Mouse (Mus musculus) neutrophil, adult 5-6 weeks (primary cell): ENCODE results near the gene Nme3. TPM values are rescaled to one million over a fixed set of nuclear protein-coding genes. Genes with fewer than 3 reads are reported as not detected.
A peak's percentile ranks its signal among the peaks of the same experiment; 100 is the strongest.

ENCODE experiments used
- ATAC-seq: fragments of 151-379, 151-347 bp; 2 replicates; pipeline ENCODE4 v1.8.0; 2017; ENCODE audit warnings: mild to moderate bottlenecking, moderate TSS enrichment; ENCODE audit not compliant: insufficient number of reproducible peaks, poor library complexity, low FRiP score, severe bottlenecking; ENCODE audit errors: extremely low read depth
- total RNA-seq: library from RNA; stranded (forward); fragments of 200-1000 nt; gene quantifications from 2 replicates; pipeline ENCODE4 v1.2.3, GENCODE M21; 2017

The Nme3 gene
- total RNA-seq, 1 experiment from 2014 or later = 26.1 TPM

GRCm38 (mm10) chr17:24942453-24942852, 46.2 kb downstream of the Nme3 start:
- peak; percentile 73 for ATAC-seq

GRCm38 (mm10) chr17:24943036-24943435, 46.7 kb downstream of the Nme3 start:
- ATAC-seq = no peak

GRCm38 (mm10) chr17:24943589-24943988, 47.3 kb downstream of the Nme3 start:
- peak; percentile 63 for ATAC-seq

Other genes with a start within 250 kb of the Nme3 start
- gene Slc9a3r2, start 246.2 kb upstream of the Nme3 start, total RNA-seq = 0.37 and 0.58 TPM in 2 replicates
- not detected in 2 replicates for gene Npw, start 238.0 kb upstream of the Nme3 start, total RNA-seq
- gene Zfp598, start 226.8 kb upstream of the Nme3 start, total RNA-seq = 17.6 and 21.4 TPM in 2 replicates
- gene Syngr3, start 206.5 kb upstream of the Nme3 start, total RNA-seq = 0.25 TPM in 1 of 2 replicates, not detected in the other
- 17.1 and 23.3 TPM in 2 replicates for gene Gfer, start 200.3 kb upstream of the Nme3 start, total RNA-seq
- gene Noxo1, start 200.3 kb upstream of the Nme3 start, total RNA-seq = 0.86 and 1.6 TPM in 2 replicates
- gene Tbl3, start 188.8 kb upstream of the Nme3 start, total RNA-seq = 10.1 and 10.4 TPM in 2 replicates
- 0.86 TPM in 1 of 2 replicates, not detected in the other for gene Rnf151, start 178.4 kb upstream of the Nme3 start, total RNA-seq
- gene Rps2, start 178.4 kb upstream of the Nme3 start, total RNA-seq = 574 and 580 TPM in 2 replicates
- 107 and 119 TPM in 2 replicates for gene Ndufb10, start 172.0 kb upstream of the Nme3 start, total RNA-seq
- 1.5 and 4.0 TPM in 2 replicates for gene Rpl3l, start 168.7 kb upstream of the Nme3 start, total RNA-seq
- gene Msrb1, start 159.9 kb upstream of the Nme3 start, total RNA-seq = 818 and 923 TPM in 2 replicates
- 0.58 TPM in 1 of 2 replicates, not detected in the other for gene Hs3st6, start 143.5 kb upstream of the Nme3 start, total RNA-seq
- gene Meiob, start 92.2 kb upstream of the Nme3 start, total RNA-seq = not detected in 2 replicates
- gene Hagh, start 56.4 kb upstream of the Nme3 start, total RNA-seq = 17.9 and 28.0 TPM in 2 replicates
- 2.9 and 4.0 TPM in 2 replicates for gene Fahd1, start 46.1 kb upstream of the Nme3 start, total RNA-seq
- not detected in 2 replicates for gene Igfals, start 30.5 kb upstream of the Nme3 start, total RNA-seq
- gene Nubp2, start 10.2 kb upstream of the Nme3 start, total RNA-seq = 26.3 and 32.4 TPM in 2 replicates
- gene Spsb3, start 9.9 kb upstream of the Nme3 start, total RNA-seq = 19.7 and 24.6 TPM in 2 replicates
- gene Eme2, start 1.4 kb upstream of the Nme3 start, total RNA-seq = 26.3 and 30.2 TPM in 2 replicates
- 9.4 and 15.3 TPM in 2 replicates for gene Mrps34, start 1.4 kb upstream of the Nme3 start, total RNA-seq
- gene Mapk8ip3, start 40.5 kb downstream of the Nme3 start, total RNA-seq = 115 and 127 TPM in 2 replicates
- 20.0 and 20.6 TPM in 2 replicates for gene Jpt2, start 64.2 kb downstream of the Nme3 start, total RNA-seq
- 18.3 and 20.7 TPM in 2 replicates for gene Cramp1l, start 119.3 kb downstream of the Nme3 start, total RNA-seq
- gene Ift140, start 119.6 kb downstream of the Nme3 start, total RNA-seq = 40.9 and 48.3 TPM in 2 replicates
- gene Tmem204, start 187.1 kb downstream of the Nme3 start, total RNA-seq = not detected in 2 replicates
- 17.4 and 19.6 TPM in 2 replicates for gene Telo2, start 219.5 kb downstream of the Nme3 start, total RNA-seq
- not detected in 2 replicates for gene Ptx4, start 224.3 kb downstream of the Nme3 start, total RNA-seq
- 21.5 and 25.0 TPM in 2 replicates for gene Clcn7, start 236.9 kb downstream of the Nme3 start, total RNA-seq